Mouse (Mus musculus): ENCODE results near the gene Ddah2. TPM values are rescaled to one million over a fixed set of nuclear protein-coding genes. Genes with fewer than 3 reads are reported as not detected.

Ddah2 gene
- total RNA-seq, 2 experiments from 2014 or later: 2.1 to 5.6 TPM

DNA sequence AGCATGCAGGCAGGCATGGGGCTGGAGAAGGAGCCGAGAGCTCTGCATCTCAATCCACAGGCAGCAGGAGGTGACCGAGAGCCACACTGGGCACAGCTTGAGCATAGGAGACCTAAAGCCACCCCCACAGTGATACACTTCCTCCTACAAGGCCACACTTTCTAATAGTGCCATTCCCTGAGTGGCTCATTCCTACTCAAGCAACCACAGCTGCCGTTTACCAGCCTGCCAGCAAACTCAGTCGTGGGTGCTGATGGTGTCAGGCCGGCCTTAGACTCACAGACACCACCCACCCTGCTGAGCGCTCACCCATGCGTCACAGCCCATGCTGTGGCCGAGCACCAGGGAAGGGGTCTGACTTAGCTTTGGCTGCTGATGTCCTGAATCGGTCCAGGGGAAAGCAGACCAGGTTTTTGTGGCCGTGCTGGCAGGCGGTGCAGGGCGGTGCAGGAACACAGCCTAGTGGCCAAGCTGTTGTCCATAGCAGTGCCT lies 38.4 kb downstream of the Ddah2 start:
- ATAC-seq (replicated peaks; ENCODE audit: low FRiP score, poor library complexity, severe bottlenecking): no peak

DNA sequence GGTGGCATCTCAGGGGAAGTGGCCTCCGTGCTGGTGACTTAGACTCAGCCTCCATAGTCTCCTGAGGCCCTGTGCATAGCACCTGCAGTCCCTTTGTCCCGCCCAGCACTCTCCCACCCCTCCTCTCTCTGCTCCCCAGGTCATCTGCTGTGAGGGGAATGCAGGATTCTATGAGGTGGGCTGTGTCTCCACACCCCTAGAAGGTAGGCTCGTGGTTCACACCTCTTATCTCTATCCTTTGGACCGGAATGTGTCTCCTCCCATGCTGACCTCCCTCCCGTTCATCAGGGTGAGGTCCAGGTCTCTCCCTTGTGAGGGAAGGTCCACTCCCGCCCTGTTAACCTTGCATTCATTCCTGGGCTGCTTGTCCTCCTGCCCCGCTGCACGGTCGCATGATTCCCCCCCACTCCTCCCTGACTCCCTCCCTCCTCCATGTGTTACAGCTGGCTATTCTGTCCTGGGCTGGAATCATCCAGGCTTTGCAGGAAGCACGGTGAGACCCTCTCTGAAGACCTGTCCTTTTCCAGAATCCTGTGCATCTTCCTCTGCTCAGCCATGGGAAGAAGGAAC lies 41.4 kb downstream of the Ddah2 start:
- no peak for ATAC-seq (replicated peaks; ENCODE audit: low FRiP score, poor library complexity, severe bottlenecking)

DNA sequence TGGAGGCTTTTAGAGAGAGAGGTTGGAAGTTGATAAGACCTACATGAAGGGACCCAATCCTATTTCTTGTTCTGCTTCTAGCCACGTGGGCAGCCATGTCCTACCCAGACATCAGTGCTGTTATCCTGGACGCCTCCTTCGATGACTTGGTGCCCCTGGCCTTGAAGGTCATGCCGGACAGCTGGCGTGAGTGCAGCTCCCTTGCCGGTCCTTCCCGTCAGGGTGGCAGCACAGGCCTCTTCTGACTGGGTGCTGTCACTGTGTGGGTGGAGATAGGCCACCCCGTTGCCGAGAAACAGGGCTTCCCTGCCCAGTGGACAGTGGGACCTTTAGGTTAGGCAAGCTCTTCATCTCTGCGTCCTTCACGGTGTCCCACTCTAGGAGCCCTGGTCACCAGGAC lies 42.3 kb downstream of the Ddah2 start:
- no peak for ATAC-seq (replicated peaks; ENCODE audit: low FRiP score, poor library complexity, severe bottlenecking)

DNA sequence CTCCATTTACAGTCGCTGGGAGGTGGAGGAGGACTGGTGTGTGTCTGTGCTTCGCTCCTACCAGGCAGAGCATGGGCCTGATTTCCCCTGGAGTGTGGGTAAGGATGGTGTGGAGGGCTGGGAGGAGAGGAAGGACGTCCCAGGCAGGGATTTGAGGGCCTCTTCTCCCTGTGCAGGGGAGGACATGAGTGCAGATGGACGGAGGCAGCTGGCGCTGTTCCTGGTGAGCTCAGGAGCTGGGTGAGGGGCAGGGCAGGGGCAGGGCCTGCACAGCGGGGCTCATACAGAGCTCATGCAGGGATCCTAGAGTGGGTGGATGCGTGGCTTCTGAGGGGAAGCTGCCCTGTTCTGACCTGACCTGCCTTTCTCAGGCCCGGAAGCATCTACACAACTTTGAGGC lies 43.5 kb downstream of the Ddah2 start:
- ATAC-seq (replicated peaks; ENCODE audit: low FRiP score, poor library complexity, severe bottlenecking): no peak

DNA sequence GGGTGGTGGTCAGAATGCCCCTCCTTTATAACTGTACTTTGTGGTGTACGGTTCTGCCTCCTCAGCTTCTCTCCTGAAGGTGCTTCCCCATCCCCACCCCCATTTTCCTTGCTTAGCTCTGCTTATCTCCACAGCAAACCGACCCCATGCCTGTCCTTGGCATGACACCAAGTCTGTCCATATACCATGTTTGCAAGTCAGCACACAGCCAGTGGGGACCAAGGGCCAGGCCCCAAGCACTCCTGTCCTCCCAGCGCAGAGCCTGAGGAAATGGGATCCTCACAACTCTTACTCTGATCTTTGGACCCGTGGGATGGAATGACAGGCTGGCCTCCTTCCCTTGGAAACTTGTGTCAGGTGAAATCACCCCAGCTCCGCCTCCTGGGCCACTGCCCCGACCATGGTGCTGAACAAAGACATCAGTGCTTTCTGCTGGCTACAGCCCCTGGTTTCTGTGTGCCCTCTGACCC lies 44.4 kb downstream of the Ddah2 start:
- no peak for ATAC-seq (replicated peaks; ENCODE audit: low FRiP score, poor library complexity, severe bottlenecking)

DNA sequence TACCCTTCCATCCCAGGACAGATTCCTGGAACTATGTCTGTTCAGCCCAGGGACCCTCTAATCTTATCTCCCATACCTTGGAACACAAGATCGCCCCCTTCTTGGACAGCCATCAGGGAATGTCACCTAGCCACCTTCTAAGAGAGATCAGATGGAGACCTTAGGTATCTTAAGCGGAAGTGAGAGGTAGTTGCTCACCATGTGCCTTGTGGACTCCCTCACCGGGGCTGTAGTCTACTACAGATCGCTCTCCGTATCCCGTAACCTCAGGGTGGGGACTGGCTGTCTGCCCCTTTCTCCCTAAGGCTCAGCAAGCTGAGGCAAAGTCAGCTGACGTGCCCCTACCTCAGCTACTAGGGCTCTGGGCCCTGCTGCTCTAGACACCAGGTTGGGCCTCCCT lies 45.2 kb downstream of the Ddah2 start:
- ATAC-seq (replicated peaks; ENCODE audit: low FRiP score, poor library complexity, severe bottlenecking): no peak

DNA sequence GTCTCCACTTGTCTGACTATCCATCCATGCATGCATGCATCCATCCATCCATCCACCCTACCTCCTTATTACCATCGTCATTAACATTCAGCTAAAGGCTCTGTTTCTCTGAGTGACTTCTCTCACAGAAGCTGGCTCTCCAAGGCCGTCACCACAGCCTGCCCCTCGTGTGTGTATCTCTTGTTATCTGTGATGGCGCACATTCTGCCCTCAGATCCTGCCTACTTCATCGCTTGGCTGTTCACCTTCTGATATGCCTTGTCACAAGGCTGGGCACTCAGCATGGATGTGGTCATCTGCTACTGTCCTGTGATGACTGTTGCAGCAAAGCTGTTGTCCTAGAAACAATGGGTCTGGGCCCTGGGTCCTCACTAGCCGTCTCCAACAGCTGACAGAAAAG lies 45.9 kb downstream of the Ddah2 start:
- ATAC-seq (replicated peaks; ENCODE audit: low FRiP score, poor library complexity, severe bottlenecking): peak; percentile 89

DNA sequence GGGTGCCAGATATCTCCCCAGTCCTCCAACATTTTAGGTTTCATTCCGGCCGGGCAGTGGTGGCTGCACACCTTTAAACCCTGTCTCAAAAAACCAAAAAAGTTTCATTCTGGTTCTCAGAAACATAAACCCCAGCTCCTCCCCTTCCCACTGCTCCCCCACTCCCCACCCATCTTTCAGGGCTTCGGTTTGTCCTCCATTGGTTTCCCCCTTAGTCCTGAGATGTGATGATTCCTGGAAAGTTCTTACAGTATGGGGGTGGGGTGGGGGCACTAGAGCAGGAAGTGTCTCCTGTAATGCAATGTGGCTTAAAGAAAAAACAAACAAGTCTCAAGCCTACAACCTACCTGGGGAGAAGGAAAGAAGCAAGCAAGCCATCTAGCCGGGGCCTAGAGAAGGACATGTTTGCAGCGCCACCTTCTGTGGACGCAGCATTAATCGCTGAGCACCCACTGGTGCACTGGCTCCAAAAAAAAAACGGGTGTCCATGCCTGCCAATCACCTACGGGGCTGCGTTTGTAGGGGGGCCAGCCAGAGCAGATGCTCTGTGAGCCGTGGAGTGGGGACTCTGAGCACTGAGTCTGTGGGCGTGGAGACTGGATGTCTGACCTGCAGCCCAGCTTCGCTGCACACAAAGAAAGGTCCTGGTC lies 47.0 kb downstream of the Ddah2 start:
- ATAC-seq (replicated peaks; ENCODE audit: low FRiP score, poor library complexity, severe bottlenecking): peak; percentile 54

DNA sequence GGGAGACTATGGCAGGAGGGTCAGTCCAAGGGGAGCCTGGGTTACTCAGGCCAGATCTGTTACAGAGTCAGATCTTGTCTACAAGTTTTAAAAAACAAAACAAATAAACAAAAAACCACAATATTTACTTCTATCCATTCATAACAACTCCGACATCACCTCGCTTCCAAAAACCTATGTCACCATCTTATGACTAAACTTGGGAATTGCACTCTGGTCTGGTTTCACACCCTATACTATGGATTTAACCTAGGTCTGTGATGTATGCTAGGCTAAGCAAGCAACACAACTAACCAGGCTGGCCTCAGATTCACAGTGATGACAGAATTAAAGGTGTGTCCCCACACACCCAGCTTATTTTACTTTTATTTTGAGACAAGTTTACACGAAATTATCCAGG lies 47.7 kb downstream of the Ddah2 start:
- ATAC-seq (replicated peaks; ENCODE audit: low FRiP score, poor library complexity, severe bottlenecking): no peak

DNA sequence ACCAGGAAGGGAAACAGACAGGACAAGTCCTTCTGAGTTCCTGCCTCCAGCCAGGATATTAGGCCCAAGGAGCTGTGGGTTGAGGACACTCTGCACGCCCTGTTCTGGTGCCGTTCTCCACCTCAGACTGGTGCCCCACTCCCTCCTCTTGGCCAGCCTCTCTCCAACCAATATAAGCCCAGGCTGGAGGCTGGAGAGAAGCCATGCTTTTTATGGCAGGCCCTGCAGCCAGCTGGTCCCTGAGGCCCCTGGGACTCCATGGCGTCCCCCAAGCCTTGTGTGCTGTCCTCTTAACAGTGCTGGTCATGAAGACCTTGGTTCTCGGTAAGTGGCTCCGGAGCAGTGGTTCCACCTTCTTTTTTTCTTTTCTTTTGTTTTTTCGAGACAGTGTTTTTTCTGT lies 49.3 kb downstream of the Ddah2 start, which contains the start of gene Ly6g5c:
Ly6g5c (plus strand) TSS at position 183 of the 400 bp plus-strand sequence.
- ATAC-seq (replicated peaks; ENCODE audit: low FRiP score, poor library complexity, severe bottlenecking): no peak

Other genes with a start within 250 kb of the Ddah2 start
Only the 30 nearest of the 45 such genes appear.
- not detected in 2 replicates for gene Slc44a4, start 144.6 kb upstream of the Ddah2 start, total RNA-seq (2015; ENCODE audit: low replicate concordance)
- gene Slc44a4, start 144.6 kb upstream of the Ddah2 start, total RNA-seq (2017; ENCODE audit: low replicate concordance): not detected in 2 replicates
- gene Neu1, start 127.8 kb upstream of the Ddah2 start, total RNA-seq (2015; ENCODE audit: low replicate concordance): 3.8 and 5.0 TPM in 2 replicates
- gene Neu1, start 127.8 kb upstream of the Ddah2 start, total RNA-seq (2017; ENCODE audit: low replicate concordance): 3.9 and 5.1 TPM in 2 replicates
- gene Hspa1b, start 99.8 kb upstream of the Ddah2 start, total RNA-seq (2015; ENCODE audit: low replicate concordance): 2.5 and 4.0 TPM in 2 replicates
- gene Hspa1b, start 99.8 kb upstream of the Ddah2 start, total RNA-seq (2017; ENCODE audit: low replicate concordance): 1.0 and 3.3 TPM in 2 replicates
- gene Gm20481, start 89.1 kb upstream of the Ddah2 start, total RNA-seq (2015; ENCODE audit: low replicate concordance): not detected in 2 replicates
- gene Gm20481, start 89.1 kb upstream of the Ddah2 start, total RNA-seq (2017; ENCODE audit: low replicate concordance): not detected in 2 replicates
- gene Hspa1a, start 86.9 kb upstream of the Ddah2 start, total RNA-seq (2015; ENCODE audit: low replicate concordance): 1.4 TPM in 1 of 2 replicates, not detected in the other
- gene Hspa1a, start 86.9 kb upstream of the Ddah2 start, total RNA-seq (2017; ENCODE audit: low replicate concordance): 0.30 and 4.6 TPM in 2 replicates
- gene Hspa1l, start 86.3 kb upstream of the Ddah2 start, total RNA-seq (2015; ENCODE audit: low replicate concordance): not detected in 2 replicates
- gene Hspa1l, start 86.3 kb upstream of the Ddah2 start, total RNA-seq (2017; ENCODE audit: low replicate concordance): not detected in 2 replicates
- gene Lsm2, start 77.2 kb upstream of the Ddah2 start, total RNA-seq (2015; ENCODE audit: low replicate concordance): 76.0 and 78.4 TPM in 2 replicates
- gene Lsm2, start 77.2 kb upstream of the Ddah2 start, total RNA-seq (2017; ENCODE audit: low replicate concordance): 23.0 and 27.6 TPM in 2 replicates
- gene Vars, start 58.0 kb upstream of the Ddah2 start, total RNA-seq (2015; ENCODE audit: low replicate concordance): 156 and 173 TPM in 2 replicates
- 144 and 198 TPM in 2 replicates for gene Vars, start 58.0 kb upstream of the Ddah2 start, total RNA-seq (2017; ENCODE audit: low replicate concordance)
- not detected in 2 replicates for gene Vwa7, start 42.5 kb upstream of the Ddah2 start, total RNA-seq (2015; ENCODE audit: low replicate concordance)
- gene Vwa7, start 42.5 kb upstream of the Ddah2 start, total RNA-seq (2017; ENCODE audit: low replicate concordance): 0.39 and 0.53 TPM in 2 replicates
- gene Sapcd1, start 31.0 kb upstream of the Ddah2 start, total RNA-seq (2015; ENCODE audit: low replicate concordance): 1.7 and 10.8 TPM in 2 replicates
- gene Sapcd1, start 31.0 kb upstream of the Ddah2 start, total RNA-seq (2017; ENCODE audit: low replicate concordance): 1.4 TPM in 1 of 2 replicates, not detected in the other
- 36.9 and 39.6 TPM in 2 replicates for gene Msh5, start 12.3 kb upstream of the Ddah2 start, total RNA-seq (2015; ENCODE audit: low replicate concordance)
- gene Msh5, start 12.3 kb upstream of the Ddah2 start, total RNA-seq (2017; ENCODE audit: low replicate concordance): 27.3 and 50.9 TPM in 2 replicates
- 91.0 and 110 TPM in 2 replicates for gene Clic1, start 9.1 kb upstream of the Ddah2 start, total RNA-seq (2015; ENCODE audit: low replicate concordance)
- 68.3 and 95.5 TPM in 2 replicates for gene Clic1, start 9.1 kb upstream of the Ddah2 start, total RNA-seq (2017; ENCODE audit: low replicate concordance)
- not detected in 2 replicates for gene Ly6g6c, start 6.4 kb downstream of the Ddah2 start, total RNA-seq (2015; ENCODE audit: low replicate concordance)
- gene Ly6g6c, start 6.4 kb downstream of the Ddah2 start, total RNA-seq (2017; ENCODE audit: low replicate concordance): not detected in 2 replicates
- 1.1 TPM in 1 of 2 replicates, not detected in the other for gene Mpig6b, start 7.1 kb downstream of the Ddah2 start, total RNA-seq (2015; ENCODE audit: low replicate concordance)
- not detected in 2 replicates for gene Mpig6b, start 7.1 kb downstream of the Ddah2 start, total RNA-seq (2017; ENCODE audit: low replicate concordance)
- not detected in 2 replicates for gene Ly6g6e, start 17.9 kb downstream of the Ddah2 start, total RNA-seq (2015; ENCODE audit: low replicate concordance)
- not detected in 2 replicates for gene Ly6g6e, start 17.9 kb downstream of the Ddah2 start, total RNA-seq (2017; ENCODE audit: low replicate concordance)
- not detected in 2 replicates for gene Ly6g6d, start 19.0 kb downstream of the Ddah2 start, total RNA-seq (2015; ENCODE audit: low replicate concordance)
- gene Ly6g6d, start 19.0 kb downstream of the Ddah2 start, total RNA-seq (2017; ENCODE audit: low replicate concordance): not detected in 2 replicates
- 3.8 TPM in 1 of 2 replicates, not detected in the other for gene Ly6g6f, start 26.6 kb downstream of the Ddah2 start, total RNA-seq (2015; ENCODE audit: low replicate concordance)
- not detected in 2 replicates for gene Ly6g6f, start 26.6 kb downstream of the Ddah2 start, total RNA-seq (2017; ENCODE audit: low replicate concordance)
- 98.5 and 106 TPM in 2 replicates for gene Abhd16a, start 30.2 kb downstream of the Ddah2 start, total RNA-seq (2015; ENCODE audit: low replicate concordance)
- gene Abhd16a, start 30.2 kb downstream of the Ddah2 start, total RNA-seq (2017; ENCODE audit: low replicate concordance): 84.5 and 97.3 TPM in 2 replicates
- not detected in 2 replicates for gene Ly6g5c, start 49.2 kb downstream of the Ddah2 start, total RNA-seq (2015; ENCODE audit: low replicate concordance)
- not detected in 2 replicates for gene Ly6g5c, start 49.2 kb downstream of the Ddah2 start, total RNA-seq (2017; ENCODE audit: low replicate concordance)
- gene Ly6g5b, start 56.4 kb downstream of the Ddah2 start, total RNA-seq (2015; ENCODE audit: low replicate concordance): 2.2 and 8.8 TPM in 2 replicates
- gene Ly6g5b, start 56.4 kb downstream of the Ddah2 start, total RNA-seq (2017; ENCODE audit: low replicate concordance): not detected in 2 replicates
- gene Gpank1, start 62.4 kb downstream of the Ddah2 start, total RNA-seq (2015; ENCODE audit: low replicate concordance): 15.9 and 33.9 TPM in 2 replicates
- gene Gpank1, start 62.4 kb downstream of the Ddah2 start, total RNA-seq (2017; ENCODE audit: low replicate concordance): 28.9 and 49.4 TPM in 2 replicates
- gene Csnk2b, start 63.0 kb downstream of the Ddah2 start, total RNA-seq (2015; ENCODE audit: low replicate concordance): 231 and 261 TPM in 2 replicates
- 118 and 134 TPM in 2 replicates for gene Csnk2b, start 63.0 kb downstream of the Ddah2 start, total RNA-seq (2017; ENCODE audit: low replicate concordance)
- gene D17H6S53E, start 67.3 kb downstream of the Ddah2 start, total RNA-seq (2015; ENCODE audit: low replicate concordance): not detected in 2 replicates
- 1.7 and 1.8 TPM in 2 replicates for gene D17H6S53E, start 67.3 kb downstream of the Ddah2 start, total RNA-seq (2017; ENCODE audit: low replicate concordance)
- gene Apom, start 73.0 kb downstream of the Ddah2 start, total RNA-seq (2015; ENCODE audit: low replicate concordance): not detected in 2 replicates
- not detected in 2 replicates for gene Apom, start 73.0 kb downstream of the Ddah2 start, total RNA-seq (2017; ENCODE audit: low replicate concordance)
- 70.6 and 96.0 TPM in 2 replicates for gene Bag6, start 76.1 kb downstream of the Ddah2 start, total RNA-seq (2015; ENCODE audit: low replicate concordance)
- 54.5 and 81.8 TPM in 2 replicates for gene Bag6, start 76.1 kb downstream of the Ddah2 start, total RNA-seq (2017; ENCODE audit: low replicate concordance)
- 227 and 234 TPM in 2 replicates for gene Prrc2a, start 105.9 kb downstream of the Ddah2 start, total RNA-seq (2015; ENCODE audit: low replicate concordance)
- gene Prrc2a, start 105.9 kb downstream of the Ddah2 start, total RNA-seq (2017; ENCODE audit: low replicate concordance): 42.0 and 64.3 TPM in 2 replicates
- 14.1 and 28.1 TPM in 2 replicates for gene Aif1, start 117.0 kb downstream of the Ddah2 start, total RNA-seq (2015; ENCODE audit: low replicate concordance)
- gene Aif1, start 117.0 kb downstream of the Ddah2 start, total RNA-seq (2017; ENCODE audit: low replicate concordance): 3.3 and 32.3 TPM in 2 replicates
- gene Lst1, start 129.4 kb downstream of the Ddah2 start, total RNA-seq (2015; ENCODE audit: low replicate concordance): 34.2 and 66.2 TPM in 2 replicates
- 48.4 and 53.5 TPM in 2 replicates for gene Lst1, start 129.4 kb downstream of the Ddah2 start, total RNA-seq (2017; ENCODE audit: low replicate concordance)
- gene Ltb, start 135.4 kb downstream of the Ddah2 start, total RNA-seq (2015; ENCODE audit: low replicate concordance): 1.8 and 8.0 TPM in 2 replicates
- gene Ltb, start 135.4 kb downstream of the Ddah2 start, total RNA-seq (2017; ENCODE audit: low replicate concordance): 0.30 and 10.0 TPM in 2 replicates
- gene Tnf, start 143.0 kb downstream of the Ddah2 start, total RNA-seq (2015; ENCODE audit: low replicate concordance): 9.6 and 12.6 TPM in 2 replicates
- 0.90 and 3.2 TPM in 2 replicates for gene Tnf, start 143.0 kb downstream of the Ddah2 start, total RNA-seq (2017; ENCODE audit: low replicate concordance)

All from erythroid progenitor cell, adult 5-6 weeks (primary cell).